Mouse (Mus musculus) heart, postnatal 0 days (tissue): ENCODE measurements at regions not wholly inside any gene's neighbourhood (a gene's known extent, or its start where the extent isn't known, plus 50 kb on each side); places are given as distances from the start of the nearest gene placed in this dataset.

Experiments
- ATAC-seq: fragments of 200-750 bp; cut with Nextera tagmentation; 2 replicates; pipeline ENCODE4 v1.8.0; 2017; ENCODE audit warnings: low read depth, moderate number of reproducible peaks, moderate library complexity; ENCODE audit not compliant: insufficient read depth
- DNase-seq: peaks from one replicate; pipeline ENCODE4 v3.0.0-alpha.2; 2016; ENCODE audit warnings: low spot score
- H3K27ac ChIP-seq: fragments of 300-500 bp; sonication (generic); 2 replicates; pipeline ENCODE4 v1.5.1; 2014; ENCODE audit warnings: low read depth, mild to moderate bottlenecking
- H3K27me3 ChIP-seq: fragments of 300-500 bp; sonication (generic); 2 replicates; pipeline ENCODE4 v1.6.1; 2014; ENCODE audit warnings: low read length, mixed read lengths; ENCODE audit not compliant: control insufficient read depth, insufficient read depth
- H3K36me3 ChIP-seq: fragments of 300-500 bp; sonication (generic); replicated peaks from 2 replicates; pipeline ENCODE4 v1.6.1; 2014; ENCODE audit warnings: low read length, mixed read lengths; ENCODE audit not compliant: control insufficient read depth, insufficient read depth
- H3K4me1 ChIP-seq: fragments of 300-500 bp; sonication (generic); 2 replicates; pipeline ENCODE4 v1.6.1; 2014; ENCODE audit warnings: antibody characterized with exemption; ENCODE audit not compliant: control insufficient read depth, insufficient read depth
- H3K4me2 ChIP-seq: fragments of 300-500 bp; sonication (generic); 2 replicates; pipeline ENCODE4 v1.6.1; 2014; ENCODE audit warnings: low read depth, mild to moderate bottlenecking, low read length, moderate library complexity
- H3K4me3 ChIP-seq: fragments of 300-500 bp; sonication (generic); 2 replicates; pipeline ENCODE4 v1.5.1; 2014; ENCODE audit warnings: low read depth, low read length
- H3K9ac ChIP-seq: fragments of 300-500 bp; sonication (generic); replicated peaks from 2 replicates; pipeline ENCODE4 v1.6.1; 2014; ENCODE audit warnings: low read depth, low read length, mixed read lengths
- H3K9me3 ChIP-seq: fragments of 300-500 bp; sonication (generic); replicated peaks from 2 replicates; pipeline ENCODE4 v1.6.1; 2016; ENCODE audit warnings: low read length; ENCODE audit not compliant: control insufficient read depth
- CTCF ChIP-seq: IDR thresholded peaks from 2 replicates; pipeline ENCODE4 v1.5.1; 2016; ENCODE audit warnings: antibody characterized with exemption, control low read depth, low read depth
- EP300 ChIP-seq: IDR thresholded peaks from 2 replicates; pipeline ENCODE4 v1.6.1; 2016; ENCODE audit warnings: antibody characterized with exemption, low read depth
- WGBS: fragments of 180-500 bp; shearing (Covaris S2); extraction: QIAGEN DNeasy Blood & Tissue Kit; methylation state at CpG from one replicate; pipeline ENCODE4 v1.1.7; 2014; 5-methylcytosine and 5-hydroxymethylcytosine counted together

- ATAC-seq (no peak), DNase-seq (no peak)
- H3K4me2 ChIP-seq, result no peak overlapping the region
- no peak for TF ChIP-seq EP300
- no peak for TF ChIP-seq CTCF
- H3K9ac ChIP-seq, result no peak overlapping the region
- H3K4me3 ChIP-seq, result no peak overlapping the region
- H3K27me3 ChIP-seq, result no peaks in the 10 kb centered on the region
- 57% methylated on average over 12 of the region's 12 CpGs for WGBS
- no peaks in the 10 kb centered on the region for H3K4me1 ChIP-seq
- H3K27ac ChIP-seq, result no peak overlapping the region
- H3K36me3 ChIP-seq, result no peaks in the 10 kb centered on the region
- no peaks in the 10 kb centered on the region for H3K9me3 ChIP-seq
Measured at GRCm38 (mm10) chr4:4556126-4556525, 237.0 kb downstream of the Impad1 start.

GRCm38 (mm10) chr4:4550301-4550700, 242.9 kb downstream of the Impad1 start:
- Histone ChIP-seq H3K4me1 (no peaks in the 10 kb centered on the region), H3K27ac (no peak overlapping the region), H3K9me3 (0 out of 2 replicates have a peak, but pooled peaks cover 4% of the 10 kb centered on the region), H3K4me3 (no peak overlapping the region), H3K4me2 (no peak overlapping the region), H3K36me3 (no peaks in the 10 kb centered on the region), H3K9ac (no peak overlapping the region), H3K27me3 (no peaks in the 10 kb centered on the region)
- TF ChIP-seq CTCF, result no peak
- TF ChIP-seq EP300, result no peak
- ATAC-seq, result no peak
- 81% methylated on average over 5 of the region's 5 CpGs for WGBS
- DNase-seq, result no peak

- no peak overlapping the region for H3K4me2 ChIP-seq
- H3K4me1 ChIP-seq, result no peaks in the 10 kb centered on the region
- H3K9ac ChIP-seq, result no peak overlapping the region
- 0 out of 2 replicates have a peak, but pooled peaks cover 4% of the 10 kb centered on the region for H3K9me3 ChIP-seq
- 67% methylated on average over 4 of the region's 4 CpGs for WGBS
- ATAC-seq, result no peak
- DNase-seq, result no peak
- no peaks in the 10 kb centered on the region for H3K36me3 ChIP-seq
- H3K4me3 ChIP-seq, result no peak overlapping the region
- TF ChIP-seq CTCF (no peak), EP300 (no peak)
- no peaks in the 10 kb centered on the region for H3K27me3 ChIP-seq
- no peak overlapping the region for H3K27ac ChIP-seq
Measured at GRCm38 (mm10) chr4:4549893-4550292, 243.3 kb downstream of the Impad1 start.

GRCm38 (mm10) chr4:4537172-4537753, 255.9 kb downstream of the Impad1 start:
- Histone ChIP-seq H3K4me1 (no peaks in the 10 kb centered on the region), H3K9ac (no peak overlapping the region), H3K36me3 (no peaks in the 10 kb centered on the region), H3K4me2 (no peak overlapping the region), H3K27ac (no peak overlapping the region), H3K4me3 (no peak overlapping the region), H3K27me3 (no peaks in the 10 kb centered on the region), H3K9me3 (no peaks in the 10 kb centered on the region)
- TF ChIP-seq CTCF (no peak), EP300 (no peak)
- no peak for DNase-seq
- WGBS, result 72% methylated on average over 2 of the region's 2 CpGs
- no peak for ATAC-seq

GRCm38 (mm10) chr4:4532196-4532595, 261.0 kb downstream of the Impad1 start:
- H3K27ac ChIP-seq, result no peak overlapping the region
- ATAC-seq, result no peak
- no peak for TF ChIP-seq CTCF
- no peak for TF ChIP-seq EP300
- no peaks in the 10 kb centered on the region for H3K36me3 ChIP-seq
- no peaks in the 10 kb centered on the region for H3K27me3 ChIP-seq
- H3K4me3 ChIP-seq, result no peak overlapping the region
- H3K4me1 ChIP-seq, result no peaks in the 10 kb centered on the region
- no peaks in the 10 kb centered on the region for H3K9me3 ChIP-seq
- no peak overlapping the region for H3K4me2 ChIP-seq
- DNase-seq, result peak; percentile 8
- WGBS, result 57% methylated on average over 4 of the region's 4 CpGs
- no peak overlapping the region for H3K9ac ChIP-seq

- ATAC-seq, result no peak
- Histone ChIP-seq H3K27ac (no peak overlapping the region), H3K9me3 (no peaks in the 10 kb centered on the region), H3K36me3 (no peaks in the 10 kb centered on the region), H3K27me3 (no peaks in the 10 kb centered on the region), H3K4me3 (no peak overlapping the region), H3K9ac (no peak overlapping the region), H3K4me1 (no peaks in the 10 kb centered on the region), H3K4me2 (no peak overlapping the region)
- no peak for DNase-seq
- WGBS, result 84% methylated on average over 12 of the region's 12 CpGs
- TF ChIP-seq CTCF (no peak), EP300 (no peak)
Measured at GRCm38 (mm10) chr4:4528311-4528710, 264.8 kb downstream of the Impad1 start.
